Mouse (Mus musculus) layer of hippocampus, postnatal 14 days (tissue): ENCODE results near the gene Upk2. TPM values are rescaled to one million over a fixed set of nuclear protein-coding genes. Genes with fewer than 3 reads are reported as not detected.
"Not testable (repeated sequence)": the region's sequence is repeated elsewhere in the genome, so short reads cannot be mapped to it uniquely, and the experiment has no call there.

Source experiments
- DNase-seq, 2 experiments: peaks; one replicate each; pipeline ENCODE4 v3.0.0; 2021 to 2022; ENCODE audit warnings: low spot score in 2 of 2, mixed read lengths in 1 of 2
- total RNA-seq, 2 experiments: library from RNA; stranded (reverse); gene quantifications; 2 replicates each; pipeline ENCODE4 v1.2.3; 2021

Upk2 gene
- total RNA-seq, 2 experiments from 2014 or later, result not detected

DNA sequence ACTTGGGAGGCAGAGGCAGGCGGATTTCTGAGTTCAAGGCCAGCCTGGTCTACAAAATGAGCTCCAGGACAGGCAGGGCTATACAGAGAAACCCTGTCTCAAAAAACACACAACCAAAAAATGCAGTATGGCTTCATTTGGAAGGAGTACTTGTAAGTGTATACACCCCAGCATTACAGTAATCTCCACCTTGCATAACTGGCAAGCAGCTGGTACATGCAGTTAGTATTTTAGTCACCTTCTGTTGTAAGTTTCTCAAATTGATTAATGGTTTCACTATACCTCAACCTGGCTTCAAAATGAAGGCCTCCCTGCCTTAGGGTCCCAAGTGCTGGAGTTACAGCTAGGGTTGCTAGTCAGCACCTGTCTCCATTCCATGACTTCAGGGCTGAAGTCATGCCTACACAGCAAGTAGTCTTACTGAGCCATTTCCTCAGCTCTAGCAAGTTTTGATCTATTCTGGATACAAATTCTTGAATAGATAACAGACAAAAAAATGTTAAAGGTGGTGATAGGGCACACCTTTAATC lies 43.1 kb downstream of the Upk2 start:
- no peak for DNase-seq

DNA sequence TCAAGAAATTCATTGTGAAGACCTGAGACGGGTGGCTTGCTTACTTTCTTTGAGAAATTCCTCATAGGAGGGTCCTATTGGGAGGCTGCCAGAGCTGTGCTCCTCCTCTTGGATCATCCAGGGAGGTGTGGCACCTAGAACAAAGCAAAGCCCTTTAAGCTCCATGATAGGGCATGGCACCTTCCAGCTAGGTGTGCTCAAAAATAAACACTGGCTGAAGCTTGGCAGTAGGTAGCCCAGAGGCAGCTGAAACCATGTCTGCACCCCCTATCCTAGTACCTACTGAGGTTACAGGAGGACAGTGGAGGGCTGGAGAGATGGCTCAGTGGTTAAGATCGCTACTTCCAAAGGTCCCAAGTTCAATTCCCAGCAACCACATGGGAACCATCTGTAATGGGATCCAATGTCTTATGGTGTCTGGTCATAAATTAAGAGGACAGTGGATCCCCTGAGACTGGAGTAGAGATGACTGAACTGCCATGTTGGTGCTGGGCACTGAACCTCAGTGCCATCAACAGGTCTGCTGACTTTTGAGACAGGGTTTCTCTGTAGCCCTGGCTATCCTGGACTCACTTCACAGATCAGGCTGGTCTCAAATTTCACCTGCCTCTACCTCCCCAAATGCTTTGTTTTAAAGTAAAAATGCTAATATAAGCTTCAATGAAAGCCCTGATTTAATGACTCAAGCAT lies 44.0 kb downstream of the Upk2 start:
- DNase-seq, result no peak

DNA sequence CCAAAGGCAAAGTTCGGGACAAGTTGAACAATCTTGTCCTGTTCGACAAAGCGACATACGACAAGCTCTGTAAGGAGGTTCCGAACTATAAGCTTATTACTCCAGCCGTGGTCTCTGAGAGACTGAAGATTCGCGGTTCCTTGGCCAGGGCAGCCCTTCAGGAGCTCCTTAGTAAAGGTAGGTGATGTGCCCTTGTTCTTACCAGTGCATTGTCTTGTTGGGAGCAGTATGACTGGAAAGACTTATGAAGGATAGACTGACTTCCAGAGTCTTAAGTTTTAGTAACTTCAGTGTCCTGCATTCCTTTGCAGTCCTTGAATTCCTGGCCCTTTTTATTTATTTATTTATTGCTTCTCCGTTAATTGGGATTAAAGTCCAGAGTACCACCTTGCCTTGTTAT lies 46.1 kb downstream of the Upk2 start:
- not testable (repeated sequence) for DNase-seq

DNA sequence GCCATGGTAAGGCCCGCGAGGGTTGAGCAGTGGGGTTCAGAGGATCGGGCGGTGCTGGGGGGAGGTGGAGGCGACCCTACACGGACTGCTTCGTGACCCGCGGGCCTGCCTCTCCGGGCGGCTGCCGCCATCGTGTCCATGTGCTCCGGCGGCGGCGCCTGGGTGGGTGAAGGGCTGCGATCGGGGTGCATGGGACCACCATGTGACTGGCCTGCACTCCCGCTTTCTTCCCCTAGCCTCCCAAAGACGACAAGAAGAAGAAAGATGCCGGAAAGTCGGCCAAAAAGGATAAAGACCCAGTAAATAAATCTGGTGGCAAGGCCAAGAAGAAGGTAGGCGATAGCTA lies 47.1 kb downstream of the Upk2 start:
- no peak for DNase-seq

DNA sequence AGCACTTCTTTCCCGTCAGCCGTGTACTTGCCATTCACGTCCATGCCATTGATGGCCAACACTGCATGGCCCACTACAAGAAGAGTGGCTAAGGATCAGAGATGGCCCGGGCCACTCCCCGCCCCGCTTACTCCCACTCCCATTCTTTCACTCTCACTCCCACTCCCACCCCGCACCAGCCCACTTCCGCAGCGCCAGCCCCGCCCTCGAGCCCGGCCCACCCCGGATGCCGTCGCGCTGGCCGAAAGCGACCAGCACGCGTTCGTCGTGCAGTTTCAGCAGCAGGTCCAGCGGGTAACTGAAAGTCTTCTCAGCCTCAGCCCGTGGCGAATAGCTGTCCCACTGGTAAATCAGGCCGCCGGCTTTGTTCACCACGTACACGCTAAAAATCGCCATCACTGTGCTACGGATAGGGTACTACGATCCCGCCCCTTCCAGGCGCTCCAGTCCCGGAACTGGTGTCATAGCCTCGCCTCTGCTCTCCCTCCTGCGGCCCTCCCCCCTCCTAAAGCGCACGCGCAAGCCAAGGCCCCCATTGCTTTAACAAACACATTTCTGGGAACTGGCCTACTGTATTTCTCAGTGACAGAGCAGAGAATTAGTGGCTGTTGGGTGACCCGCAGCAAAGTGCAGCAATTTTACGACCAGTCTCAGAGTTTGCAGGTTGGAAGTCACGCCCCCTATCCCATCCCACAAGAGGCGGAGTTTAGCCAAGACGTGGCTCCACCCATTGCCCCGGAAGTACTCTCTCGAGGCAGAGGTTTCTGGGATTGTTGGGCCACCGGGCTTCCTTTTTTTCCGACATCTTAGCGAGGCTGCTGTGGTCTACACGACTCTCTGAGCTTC lies 47.6 kb downstream of the Upk2 start, which contains the start of the genes Rps25 and Trappc4:
Gene Rps25, plus strand, starts transcription at position 234 of the 846 bp plus-strand sequence.
Gene Trappc4, minus strand, starts transcription at position 695 of the 846 bp plus-strand sequence.
- peak; percentile 94 to 95 for DNase-seq

DNA sequence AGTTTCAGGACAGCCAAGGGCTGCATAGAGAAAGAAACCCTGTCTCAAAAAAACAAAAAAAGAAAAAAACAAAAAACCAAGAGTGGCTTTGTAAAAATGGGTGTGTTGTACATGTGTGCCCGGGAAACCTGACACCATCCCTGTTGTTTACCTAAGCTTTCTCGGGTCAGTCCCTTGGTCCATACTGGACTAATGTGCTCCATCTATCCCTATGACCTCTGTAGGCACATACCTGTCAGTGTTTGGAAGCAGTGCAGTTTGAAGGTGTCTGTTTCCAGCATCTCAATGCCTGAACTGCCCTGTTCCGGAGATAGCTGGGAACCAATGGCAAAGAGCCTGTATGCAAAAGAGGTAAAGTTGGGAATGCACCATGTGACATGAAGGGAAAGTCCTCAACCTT lies 49.8 kb downstream of the Upk2 start:
- DNase-seq, result no peak

Other genes with a start within 250 kb of the Upk2 start
- gene Cbl, start 220.9 kb downstream of the Upk2 start, total RNA-seq, result 10 to 100 TPM; 58.1 to 62.7 TPM
- 1 to 10 TPM; 4.5 to 8.4 TPM for gene Ccdc153, start 214.3 kb downstream of the Upk2 start, total RNA-seq
- 1 to 10 TPM in 1 of 2 experiments, under 1 TPM in 1; 0.88 to 1.0 TPM for gene Pdzd3, start 203.5 kb downstream of the Upk2 start, total RNA-seq
- 10 to 100 TPM in 1 of 2 experiments, 1 to 10 TPM in 1; 10.0 to 12.2 TPM for gene Nlrx1, start 186.4 kb downstream of the Upk2 start, total RNA-seq
- gene Abcg4, start 166.4 kb downstream of the Upk2 start, total RNA-seq, result 10 to 100 TPM; 69.3 to 75.8 TPM
- 10 to 100 TPM; 26.0 to 28.5 TPM for gene Hinfp, start 149.3 kb downstream of the Upk2 start, total RNA-seq
- 100 to 1,000 TPM; 128 to 144 TPM for gene C2cd2l, start 134.7 kb downstream of the Upk2 start, total RNA-seq
- 10 to 100 TPM; 16.2 to 16.3 TPM for gene Dpagt1, start 129.0 kb downstream of the Upk2 start, total RNA-seq
- gene H2afx, start 120.3 kb downstream of the Upk2 start, total RNA-seq, result 10 to 100 TPM; 50.5 to 59.1 TPM
- 10 to 100 TPM; 22.6 to 22.8 TPM for gene Hmbs, start 110.7 kb downstream of the Upk2 start, total RNA-seq
- 10 to 100 TPM; 41.8 to 46.1 TPM for gene Vps11, start 93.3 kb downstream of the Upk2 start, total RNA-seq
- gene Hyou1, start 75.5 kb downstream of the Upk2 start, total RNA-seq, result 100 to 1,000 TPM in 1 of 2 experiments, 10 to 100 TPM in 1; 97.1 to 116 TPM
- gene Slc37a4, start 58.1 kb downstream of the Upk2 start, total RNA-seq, result 10 to 100 TPM; 39.8 to 41.0 TPM
- 100 to 1,000 TPM; 593 to 617 TPM for gene Rps25, start 47.8 kb downstream of the Upk2 start, total RNA-seq
- gene Trappc4, start 47.4 kb downstream of the Upk2 start, total RNA-seq, result 10 to 100 TPM; 67.9 to 73.9 TPM
- 10 to 100 TPM; 19.6 to 24.1 TPM for gene Ccdc84, start 36.4 kb downstream of the Upk2 start, total RNA-seq
- gene Foxr1, start 13.8 kb downstream of the Upk2 start, total RNA-seq, result not detected
- gene Bcl9l, start 27.8 kb upstream of the Upk2 start, total RNA-seq, result 10 to 100 TPM; 76.1 to 76.3 TPM
- not detected for gene Cxcr5, start 106.9 kb upstream of the Upk2 start, total RNA-seq
- 100 to 1,000 TPM; 107 TPM for gene Ddx6, start 149.9 kb upstream of the Upk2 start, total RNA-seq
- gene Treh, start 218.3 kb upstream of the Upk2 start, total RNA-seq, result not detected